Mouse (Mus musculus): Measurements from ENCODE around the gene Gm1673.

- no peak for TF ChIP-seq POLR2A (IDR thresholded peaks at IDR 0.05; ENCODE audit: low read depth, low read length)
- TF ChIP-seq CTCF (IDR thresholded peaks at IDR 0.05; ENCODE audit: extremely low read depth, insufficient read length, insufficient replicate concordance, low read depth, low read length): no peak
These were observed 27.4 kb upstream of the Gm1673 start for GRCm38 (mm10) chr5:33955868-33956267.
